Mouse (Mus musculus) liver, embryonic 14.5 days (tissue): ENCODE results near the gene Zfp740.

ENCODE experiments used
- CTCF ChIP-seq: IDR thresholded peaks from 2 replicates; pipeline ENCODE4 v1.5.1; 2016; ENCODE audit warnings: antibody characterized with exemption, low read depth, control low read depth
- EP300 ChIP-seq: IDR thresholded peaks from 2 replicates; pipeline ENCODE4 v1.6.1; 2016; ENCODE audit warnings: antibody characterized with exemption, low read depth

DNA sequence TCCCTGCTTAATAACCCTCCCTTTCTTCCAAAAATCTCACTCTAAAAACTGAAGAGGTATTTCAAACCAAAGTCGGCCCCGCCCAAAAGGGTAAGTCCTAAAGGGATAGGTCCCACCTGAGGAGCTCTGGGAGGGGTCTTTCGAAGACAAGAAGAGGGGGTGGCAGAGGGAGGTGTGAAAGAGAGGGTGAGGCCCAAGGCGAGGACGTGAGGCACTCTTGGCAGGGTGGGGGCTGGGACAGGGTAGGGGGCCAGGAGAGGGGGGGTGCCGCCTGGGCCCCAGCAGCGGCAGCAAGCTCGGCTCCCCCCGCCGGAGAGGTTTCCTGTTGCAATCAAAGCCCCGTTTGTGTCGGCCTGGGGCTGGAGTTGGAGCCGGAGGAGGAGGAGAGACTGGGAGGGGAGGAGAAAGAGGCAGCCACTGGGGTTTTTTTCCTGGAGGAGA, 46.2 kb downstream of the Zfp740 start:
- TF ChIP-seq EP300 (no peak), CTCF (no peak)
